Mouse (Mus musculus): ENCODE data around the gene Cela3b.
"Not testable (repeated sequence)": the region's sequence is repeated elsewhere in the genome, so short reads cannot be mapped to it uniquely, and the experiment has no call there.

Gene Cela3b

GRCm38 (mm10) chr4:137417712-137418564 is 12.4 kb downstream of the Cela3b start:
- DNase-seq (ENCODE audit: extremely low read depth, low read depth, low spot score): no peak

GRCm38 (mm10) chr4:137414936-137415335 is 15.4 kb downstream of the Cela3b start:
- DNase-seq (ENCODE audit: extremely low read depth, low read depth, low spot score): no peak

GRCm38 (mm10) chr4:137412185-137412709 is 18.1 kb downstream of the Cela3b start:
- not testable (repeated sequence) for DNase-seq (ENCODE audit: extremely low read depth, low read depth, low spot score)

- no peak for DNase-seq (ENCODE audit: extremely low read depth, low read depth, low spot score)
Measured at GRCm38 (mm10) chr4:137409691-137410090, 20.6 kb downstream of the Cela3b start, which contains the start of gene Cela3a. Gene Cela3a, minus strand, starts transcription at chr4:137409791.

- no peak for DNase-seq (ENCODE audit: extremely low read depth, low read depth, low spot score)
Measured at GRCm38 (mm10) chr4:137405571-137405970, 24.8 kb downstream of the Cela3b start.

GRCm38 (mm10) chr4:137396641-137397525 is 33.5 kb downstream of the Cela3b start:
- no peak for DNase-seq (ENCODE audit: extremely low read depth, low read depth, low spot score)

- no peak for DNase-seq (ENCODE audit: extremely low read depth, low read depth, low spot score)
Measured at GRCm38 (mm10) chr4:137393378-137394135, 36.8 kb downstream of the Cela3b start.

GRCm38 (mm10) chr4:137392874-137393273 is 37.5 kb downstream of the Cela3b start:
- DNase-seq (ENCODE audit: extremely low read depth, low read depth, low spot score): no peak

- DNase-seq (ENCODE audit: extremely low read depth, low read depth, low spot score): no peak
Measured at GRCm38 (mm10) chr4:137391287-137391686, 39.1 kb downstream of the Cela3b start.

- no peak for DNase-seq (ENCODE audit: extremely low read depth, low read depth, low spot score)
Measured at GRCm38 (mm10) chr4:137390196-137390595, 40.1 kb downstream of the Cela3b start.

GRCm38 (mm10) chr4:137388983-137389382 is 41.4 kb downstream of the Cela3b start:
- DNase-seq (ENCODE audit: extremely low read depth, low read depth, low spot score): no peak

GRCm38 (mm10) chr4:137388059-137388794 is 42.1 kb downstream of the Cela3b start:
- DNase-seq (ENCODE audit: extremely low read depth, low read depth, low spot score): peak; percentile 66

- DNase-seq (ENCODE audit: extremely low read depth, low read depth, low spot score): no peak
Measured at GRCm38 (mm10) chr4:137387482-137388058, 42.8 kb downstream of the Cela3b start.

GRCm38 (mm10) chr4:137380702-137381605 is 49.4 kb downstream of the Cela3b start:
- no peak for DNase-seq (ENCODE audit: extremely low read depth, low read depth, low spot score)

- DNase-seq (ENCODE audit: extremely low read depth, low read depth, low spot score): peak; percentile 90
Measured at GRCm38 (mm10) chr4:137379713-137380255, 50.6 kb downstream of the Cela3b start.

GRCm38 (mm10) chr4:137379085-137379484 is 51.3 kb downstream of the Cela3b start:
- no peak for DNase-seq (ENCODE audit: extremely low read depth, low read depth, low spot score)

- DNase-seq (ENCODE audit: extremely low read depth, low read depth, low spot score): no peak
Measured at GRCm38 (mm10) chr4:137377526-137378304, 52.6 kb downstream of the Cela3b start.

- DNase-seq (ENCODE audit: extremely low read depth, low read depth, low spot score): no peak
Measured at GRCm38 (mm10) chr4:137376778-137377177, 53.6 kb downstream of the Cela3b start.
